Mouse (Mus musculus): ENCODE results near the gene Gars. TPM values are rescaled to one million over a fixed set of nuclear protein-coding genes. Genes with fewer than 3 reads are reported as not detected.

The Gars gene
- polyA plus RNA-seq, 2 experiments: 81.9 to 136 TPM

GRCm38 (mm10) chr6:55045326-55045725 lies 7.5 kb downstream of the Gars start:
- ATAC-seq (ENCODE audit: low FRiP score, low read depth): no peak
- Histone ChIP-seq H3K9me3 (ENCODE audit: control insufficient read depth, low read length) (no peaks in the 10 kb centered on the region), H3K4me3 (replicated peaks; ENCODE audit: low read length) (no peak overlapping the region), H3K9ac (ENCODE audit: low read depth, low read length, severe bottlenecking) (no peak overlapping the region), H3K4me1 (ENCODE audit: control insufficient read depth, insufficient read depth, low read length) (peaks cover 13% of the 10 kb centered on the region), H3K27me3 (ENCODE audit: control insufficient read depth, insufficient read depth, low read length) (no peaks in the 10 kb centered on the region), H3K27ac (replicated peaks; ENCODE audit: low read depth, low read length) (no peak overlapping the region), H3K36me3 (ENCODE audit: control insufficient read depth, insufficient read depth, low read length) (peaks cover 20% of the 10 kb centered on the region), H3K4me2 (replicated peaks; ENCODE audit: low read depth, low read length, severe bottlenecking) (no peak overlapping the region)
- no peak for DNase-seq (ENCODE audit: low spot score)
- WGBS: 64% methylated on average over 1 of the region's 1 CpGs
- no peak for TF ChIP-seq POLR2A (IDR thresholded peaks at IDR 0.05; ENCODE audit: borderline replicate concordance, extremely low read depth, insufficient read depth, insufficient read length)

- 94% methylated on average over 9 of the region's 10 CpGs for WGBS
- no peak for ATAC-seq (ENCODE audit: low FRiP score, low read depth)
- H3K4me3 ChIP-seq (replicated peaks; ENCODE audit: low read length): no peak overlapping the region
Observed at GRCm38 (mm10) chr6:55049186-55049585, 11.4 kb downstream of the Gars start.

GRCm38 (mm10) chr6:55054491-55054890 lies 16.7 kb downstream of the Gars start:
- 94% methylated on average over 4 of the region's 4 CpGs for whole genome bisulfite sequencing
- H3K4me1 ChIP-seq (ENCODE audit: control insufficient read depth, insufficient read depth, low read length): no peaks in the 10 kb centered on the region
- ATAC-seq (ENCODE audit: low FRiP score, low read depth) (no peak), DNase-seq (ENCODE audit: low spot score) (no peak)
- no peak overlapping the region for H3K4me2 ChIP-seq (replicated peaks; ENCODE audit: low read depth, low read length, severe bottlenecking)
- H3K27me3 ChIP-seq (ENCODE audit: control insufficient read depth, insufficient read depth, low read length): no peaks in the 10 kb centered on the region
- H3K36me3 ChIP-seq (ENCODE audit: control insufficient read depth, insufficient read depth, low read length): peaks cover 77% of the 10 kb centered on the region
- H3K9ac ChIP-seq (ENCODE audit: low read depth, low read length, severe bottlenecking): no peak overlapping the region
- no peak overlapping the region for H3K27ac ChIP-seq (replicated peaks; ENCODE audit: low read depth, low read length)
- no peaks in the 10 kb centered on the region for H3K9me3 ChIP-seq (ENCODE audit: control insufficient read depth, low read length)
- no peak overlapping the region for H3K4me3 ChIP-seq (replicated peaks; ENCODE audit: low read length)
- no peak for TF ChIP-seq POLR2A (IDR thresholded peaks at IDR 0.05; ENCODE audit: borderline replicate concordance, extremely low read depth, insufficient read depth, insufficient read length)

More at GRCm38 (mm10) chr6:55049186-55049585, 11.4 kb downstream of the Gars start:
- DNase-seq (ENCODE audit: low spot score): no peak
- TF ChIP-seq POLR2A (IDR thresholded peaks at IDR 0.05; ENCODE audit: borderline replicate concordance, extremely low read depth, insufficient read depth, insufficient read length): no peak
- H3K27ac ChIP-seq (replicated peaks; ENCODE audit: low read depth, low read length): no peak overlapping the region
- H3K36me3 ChIP-seq (ENCODE audit: control insufficient read depth, insufficient read depth, low read length): peaks cover 54% of the 10 kb centered on the region
- no peaks in the 10 kb centered on the region for H3K27me3 ChIP-seq (ENCODE audit: control insufficient read depth, insufficient read depth, low read length)
- H3K9me3 ChIP-seq (ENCODE audit: control insufficient read depth, low read length): no peaks in the 10 kb centered on the region
- H3K9ac ChIP-seq (ENCODE audit: low read depth, low read length, severe bottlenecking): no peak overlapping the region
- H3K4me2 ChIP-seq (replicated peaks; ENCODE audit: low read depth, low read length, severe bottlenecking): no peak overlapping the region
- H3K4me1 ChIP-seq (ENCODE audit: control insufficient read depth, insufficient read depth, low read length): peaks cover 2% of the 10 kb centered on the region; the same call in 1 of the 2 replicates

GRCm38 (mm10) chr6:55057427-55057826 lies 19.6 kb downstream of the Gars start:
- Histone ChIP-seq H3K4me1 (ENCODE audit: control insufficient read depth, insufficient read depth, low read length) (no peaks in the 10 kb centered on the region), H3K4me2 (replicated peaks; ENCODE audit: low read depth, low read length, severe bottlenecking) (no peak overlapping the region), H3K36me3 (ENCODE audit: control insufficient read depth, insufficient read depth, low read length) (peaks cover 73% of the 10 kb centered on the region), H3K9me3 (ENCODE audit: control insufficient read depth, low read length) (no peaks in the 10 kb centered on the region), H3K27ac (replicated peaks; ENCODE audit: low read depth, low read length) (no peak overlapping the region), H3K9ac (ENCODE audit: low read depth, low read length, severe bottlenecking) (no peak overlapping the region), H3K27me3 (ENCODE audit: control insufficient read depth, insufficient read depth, low read length) (no peaks in the 10 kb centered on the region), H3K4me3 (replicated peaks; ENCODE audit: low read length) (no peak overlapping the region)
- no peak for TF ChIP-seq POLR2A (IDR thresholded peaks at IDR 0.05; ENCODE audit: borderline replicate concordance, extremely low read depth, insufficient read depth, insufficient read length)
- ATAC-seq (ENCODE audit: low FRiP score, low read depth): no peak
- no peak for DNase-seq (ENCODE audit: low spot score)
- WGBS: 89% methylated on average over 3 of the region's 3 CpGs

DNA sequence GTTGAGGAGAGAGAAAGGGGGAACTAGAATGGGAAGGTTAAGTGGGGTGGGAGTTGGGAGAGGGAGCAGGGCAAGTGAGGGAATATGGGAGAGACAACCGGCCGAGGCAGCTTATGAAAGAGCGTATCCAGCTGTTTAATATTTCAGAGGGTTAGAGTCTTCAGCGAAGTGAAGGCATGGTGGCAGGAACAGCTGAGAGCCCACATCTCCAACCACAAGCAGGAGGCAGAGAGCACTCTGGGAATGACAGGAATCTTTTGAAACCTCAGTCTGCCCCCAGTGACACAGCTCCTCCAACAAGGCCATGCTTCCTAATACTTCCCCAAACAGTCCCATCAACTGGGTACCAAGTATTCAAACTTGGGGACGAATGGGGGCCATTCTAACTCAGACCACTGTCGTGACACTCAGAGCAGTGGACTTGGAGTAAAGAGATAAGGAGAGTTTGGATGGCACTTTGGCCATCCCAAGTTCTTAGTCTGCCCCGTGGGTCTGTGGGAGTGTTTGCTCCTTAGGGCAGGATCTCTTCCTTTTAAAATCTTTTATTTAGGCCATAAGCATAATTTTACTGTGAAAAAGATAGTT lies 22.5 kb downstream of the Gars start:
- Histone ChIP-seq H3K36me3 (ENCODE audit: control insufficient read depth, insufficient read depth, low read length) (peaks cover 72% of the 10 kb centered on the region), H3K27ac (replicated peaks; ENCODE audit: low read depth, low read length) (no peak overlapping the region), H3K4me1 (ENCODE audit: control insufficient read depth, insufficient read depth, low read length) (no peaks in the 10 kb centered on the region), H3K4me2 (replicated peaks; ENCODE audit: low read depth, low read length, severe bottlenecking) (no peak overlapping the region), H3K9me3 (ENCODE audit: control insufficient read depth, low read length) (no peaks in the 10 kb centered on the region), H3K27me3 (ENCODE audit: control insufficient read depth, insufficient read depth, low read length) (no peaks in the 10 kb centered on the region), H3K9ac (ENCODE audit: low read depth, low read length, severe bottlenecking) (no peak overlapping the region), H3K4me3 (replicated peaks; ENCODE audit: low read length) (no peak overlapping the region)
- DNase-seq (ENCODE audit: low spot score) (no peak), ATAC-seq (ENCODE audit: low FRiP score, low read depth) (no peak)
- 87% methylated on average over 7 of the region's 7 CpGs for WGBS
- TF ChIP-seq POLR2A (IDR thresholded peaks at IDR 0.05; ENCODE audit: borderline replicate concordance, extremely low read depth, insufficient read depth, insufficient read length): no peak

All from limb, embryonic 14.5 days (tissue).